ENCODE assay signal across 17 mouse cellular contexts in genomic region chr3:159029951-159030350, GRCm38 (mm10).
"Had no signal": no experiment of that assay in that cellular context is flagged by ENCODE, and none has a peak within 500 bp of the region (broad histone marks: within the 10 kb centered on the region; RNA-seq: fewer than 3 reads in every experiment).

No protein-coding gene starts in this region.

- H3K27ac ChIP-seq: limb, embryonic 15.5 days; liver, embryonic 12.5 days; midbrain, embryonic 10.5 days; neural tube, embryonic 12.5 days; stomach, embryonic 15.5 days had no signal

- H3K9ac ChIP-seq: limb, embryonic 15.5 days; liver, embryonic 12.5 days; lung, embryonic 14.5 days; neural tube, embryonic 12.5 days; stomach, embryonic 15.5 days had no signal

- DNase-seq: kidney, adult 9 months; kidney, postnatal 10 days; lung, embryonic 14.5 days; lung, postnatal 10 days; lung, postnatal 4 days; midbrain, embryonic 14.5 days; retina, postnatal 1 day; right cerebral cortex, postnatal 4 days; spleen, adult 18-20 months; thymus, adult 2 months; thymus, postnatal 36 days had no signal

- H3K27me3 ChIP-seq: limb, embryonic 15.5 days; liver, embryonic 12.5 days; neural tube, embryonic 12.5 days; stomach, embryonic 15.5 days had no signal

- ATAC-seq: intestine, postnatal 0 days; liver, embryonic 12.5 days had no signal

- H3K4me2 ChIP-seq: limb, embryonic 15.5 days; liver, embryonic 12.5 days; lung, embryonic 14.5 days; neural tube, embryonic 12.5 days; stomach, embryonic 15.5 days had no signal

- H3K9me3 ChIP-seq: limb, embryonic 15.5 days; liver, embryonic 12.5 days; midbrain, embryonic 10.5 days; neural tube, embryonic 12.5 days; stomach, embryonic 15.5 days had no signal

- H3K4me1 ChIP-seq: limb, embryonic 15.5 days; liver, embryonic 12.5 days; midbrain, embryonic 10.5 days; neural tube, embryonic 12.5 days; stomach, embryonic 15.5 days had no signal

- H3K36me3 ChIP-seq: limb, embryonic 15.5 days; liver, embryonic 12.5 days; midbrain, embryonic 10.5 days; neural tube, embryonic 12.5 days; stomach, embryonic 15.5 days had no signal

- H3K4me3 ChIP-seq: limb, embryonic 15.5 days; liver, embryonic 12.5 days; midbrain, embryonic 10.5 days; neural tube, embryonic 12.5 days; stomach, embryonic 15.5 days had no signal
